Mouse (Mus musculus) megakaryocyte-erythroid progenitor cell, adult 5 weeks (primary cell): ENCODE data around the gene Frmd4a. TPM values are rescaled to one million over a fixed set of nuclear protein-coding genes. Genes with fewer than 3 reads are reported as not detected.

ENCODE experiments used
- polyA plus RNA-seq: library from polyadenylated mRNA; stranded (reverse); fragments of >175 nt; gene quantifications from 2 replicates; pipeline ENCODE4 v1.2.3, GENCODE M21; 2012

The Frmd4a gene
- 22.0 and 24.1 TPM in 2 replicates for polyA plus RNA-seq

GRCm38 (mm10) chr2:4017528-4018288 is at the start of gene Frmd4a:
Gene Frmd4a, plus strand, starts transcription at chr2:4017717.

GRCm38 (mm10) chr2:4651500-4652285 is 634.2 kb downstream of the Frmd4a start, which contains the start of gene Prpf18:
Gene Prpf18, minus strand, starts transcription at chr2:4652113.

